Mouse (Mus musculus) liver, embryonic 12.5 days (tissue): ENCODE measurements around the gene C87436. TPM values are rescaled to one million over a fixed set of nuclear protein-coding genes. Genes with fewer than 3 reads are reported as not detected.

ENCODE experiments used
- ATAC-seq: fragments of 200-750 bp; cut with Nextera tagmentation; 2 replicates; pipeline ENCODE4 v1.8.0; 2017; ENCODE audit warnings: moderate number of reproducible peaks, mild to moderate bottlenecking, moderate library complexity
- H3K27ac ChIP-seq: fragments of 300-500 bp; sonication (generic); 2 replicates; pipeline ENCODE4 v1.5.1; 2016; ENCODE audit warnings: mild to moderate bottlenecking
- H3K27me3 ChIP-seq: fragments of 300-500 bp; sonication (generic); replicated peaks from 2 replicates; pipeline ENCODE4 v1.6.1; 2016; ENCODE audit warnings: mild to moderate bottlenecking, moderate library complexity
- H3K36me3 ChIP-seq: fragments of 300-500 bp; sonication (generic); 2 replicates; pipeline ENCODE4 v1.6.1; 2016; ENCODE audit warnings: mild to moderate bottlenecking, moderate library complexity
- H3K4me1 ChIP-seq: fragments of 300-500 bp; sonication (generic); 2 replicates; pipeline ENCODE4 v1.6.1; 2016
- H3K4me2 ChIP-seq: fragments of 300-500 bp; sonication (generic); 2 replicates; pipeline ENCODE4 v1.6.1; 2016; ENCODE audit warnings: mild to moderate bottlenecking, moderate library complexity
- H3K4me3 ChIP-seq: fragments of 300-500 bp; sonication (generic); 2 replicates; pipeline ENCODE4 v1.5.1; 2016; ENCODE audit warnings: mild to moderate bottlenecking, moderate library complexity
- H3K9ac ChIP-seq: fragments of 300-500 bp; sonication (generic); 2 replicates; pipeline ENCODE4 v1.6.1; 2016; ENCODE audit warnings: mild to moderate bottlenecking, moderate library complexity
- H3K9me3 ChIP-seq: fragments of 300-500 bp; sonication (generic); replicated peaks from 2 replicates; pipeline ENCODE4 v1.6.1; 2016; ENCODE audit warnings: mild to moderate bottlenecking, moderate library complexity
- WGBS: fragments of 180-500 bp; shearing (Covaris S2); methylation state at CpG from one replicate; pipeline ENCODE4 v1.1.7; 2016; ENCODE audit not compliant: insufficient replicate concordance; 5-methylcytosine and 5-hydroxymethylcytosine counted together
- polyA plus RNA-seq: library from polyadenylated mRNA; unstranded; fragments of >200 nt; fragmentation: Nextera tagmentation; extraction: Ambion mirVana; gene quantifications from 2 replicates; pipeline ENCODE4 v1.2.1, GENCODE M21; 2016

C87436 gene
- polyA plus RNA-seq, 1 experiment from 2014 or later, result 18.8 TPM

GRCm38 (mm10) chr6:86400972-86401371 is 37.2 kb upstream of the C87436 start:
- H3K9ac ChIP-seq, result no peak overlapping the region; the same call in 1 of the 2 replicates
- H3K4me2 ChIP-seq, result peak overlapping the region; percentile 57
- ATAC-seq, result 0 out of 2 replicates have a peak, but pooled peaks have one; percentile 33
- H3K27me3 ChIP-seq, result peaks cover 5% of the 10 kb centered on the region; the same call in 1 of the 2 replicates
- no peaks in the 10 kb centered on the region for H3K36me3 ChIP-seq
- H3K4me1 ChIP-seq, result peaks cover 52% of the 10 kb centered on the region
- no peak overlapping the region for H3K27ac ChIP-seq
- H3K4me3 ChIP-seq, result peak overlapping the region; percentile 33
- H3K9me3 ChIP-seq, result no peaks in the 10 kb centered on the region
- WGBS, result 6% methylated on average over 9 of the region's 9 CpGs

- peaks cover 16% of the 10 kb centered on the region for H3K36me3 ChIP-seq
- peak overlapping the region; percentile 80 for H3K4me2 ChIP-seq
- peaks cover 43% of the 10 kb centered on the region for H3K4me1 ChIP-seq
- 26% methylated on average over 12 of the region's 12 CpGs for WGBS
- peaks cover 3% of the 10 kb centered on the region; the same call in 1 of the 2 replicates for H3K27me3 ChIP-seq
- peak overlapping the region; percentile 98 for H3K4me3 ChIP-seq
- H3K27ac ChIP-seq, result no peak overlapping the region
- no peaks in the 10 kb centered on the region for H3K9me3 ChIP-seq
- ATAC-seq, result no peak
- H3K9ac ChIP-seq, result peak overlapping the region; percentile 96
Observed at GRCm38 (mm10) chr6:86402681-86403607, 35.2 kb upstream of the C87436 start.

DNA sequence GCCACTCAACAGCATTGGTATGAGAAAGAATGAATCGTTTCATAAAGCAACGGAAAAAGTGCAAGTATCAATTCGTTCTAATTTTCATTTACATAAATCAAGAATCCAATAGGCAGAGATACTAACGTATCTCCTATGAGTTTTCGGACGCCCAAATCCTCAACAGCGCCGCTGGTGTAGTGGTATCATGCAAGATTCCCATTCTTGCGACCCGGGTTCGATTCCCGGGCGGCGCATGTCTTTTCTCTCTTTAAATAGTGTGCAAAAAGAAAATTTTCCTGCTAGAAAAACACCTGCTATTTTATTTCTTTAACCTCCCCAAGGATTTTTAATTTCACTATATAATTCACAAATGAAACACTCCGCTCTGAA is 34.5 kb upstream of the C87436 start:
- Histone ChIP-seq H3K4me2 (peak overlapping the region; percentile 80), H3K36me3 (peaks cover 21% of the 10 kb centered on the region), H3K4me1 (peaks cover 41% of the 10 kb centered on the region), H3K27me3 (no peaks in the 10 kb centered on the region), H3K9ac (peak overlapping the region; percentile 96), H3K27ac (peak overlapping the region; percentile 96), H3K4me3 (peak overlapping the region; percentile 98), H3K9me3 (no peaks in the 10 kb centered on the region)
- WGBS, result under 1% methylated on average over 15 of the region's 15 CpGs
- peak; percentile 73 for ATAC-seq

GRCm38 (mm10) chr6:86404100-86404861 is 33.9 kb upstream of the C87436 start, which contains the start of gene Tia1:
TSS of gene Tia1 (plus strand) at chr6:86404219.
- no peaks in the 10 kb centered on the region for H3K27me3 ChIP-seq
- peaks cover 41% of the 10 kb centered on the region for H3K4me1 ChIP-seq
- H3K9me3 ChIP-seq, result no peaks in the 10 kb centered on the region
- ATAC-seq, result peak; percentile 95
- peak within 1 kb of the TSS; percentile 80 for H3K4me2 ChIP-seq
- WGBS, result under 1% methylated on average over 62 of the region's 62 CpGs
- peak within 1 kb of the TSS; percentile 96 for H3K27ac ChIP-seq
- peak within 1 kb of the TSS; percentile 98 for H3K4me3 ChIP-seq
- peak within 1 kb of the TSS; percentile 96 for H3K9ac ChIP-seq
- H3K36me3 ChIP-seq, result peaks cover 25% of the 10 kb centered on the region

GRCm38 (mm10) chr6:86404996-86405395 is 33.2 kb upstream of the C87436 start:
- WGBS, result under 1% methylated on average over 11 of the region's 11 CpGs
- Histone ChIP-seq H3K9me3 (no peaks in the 10 kb centered on the region), H3K27me3 (no peaks in the 10 kb centered on the region), H3K9ac (peak overlapping the region; percentile 96), H3K4me3 (peak overlapping the region; percentile 98), H3K4me1 (peaks cover 41% of the 10 kb centered on the region), H3K4me2 (peak overlapping the region; percentile 80), H3K27ac (peak overlapping the region; percentile 96), H3K36me3 (peaks cover 25% of the 10 kb centered on the region)
- no peak for ATAC-seq

DNA sequence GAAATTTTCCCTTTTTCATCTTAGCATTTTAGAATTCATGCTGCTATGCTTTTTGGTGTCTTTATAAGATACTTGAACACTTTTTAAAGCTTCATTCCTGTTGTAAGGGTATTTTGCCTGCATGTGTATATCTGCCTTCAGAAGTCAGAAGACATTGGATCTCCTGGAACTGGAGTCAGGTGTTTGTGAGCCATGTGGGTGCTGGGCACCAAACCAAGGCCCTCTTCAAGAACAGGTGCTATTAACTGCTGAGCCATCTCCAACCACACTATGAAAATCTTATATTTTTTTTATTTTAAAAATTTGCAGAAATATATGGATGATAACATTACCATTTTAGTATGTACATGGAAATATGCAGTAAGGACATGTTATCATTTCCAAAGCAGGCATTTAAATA is 31.9 kb upstream of the C87436 start:
- ATAC-seq, result no peak

DNA sequence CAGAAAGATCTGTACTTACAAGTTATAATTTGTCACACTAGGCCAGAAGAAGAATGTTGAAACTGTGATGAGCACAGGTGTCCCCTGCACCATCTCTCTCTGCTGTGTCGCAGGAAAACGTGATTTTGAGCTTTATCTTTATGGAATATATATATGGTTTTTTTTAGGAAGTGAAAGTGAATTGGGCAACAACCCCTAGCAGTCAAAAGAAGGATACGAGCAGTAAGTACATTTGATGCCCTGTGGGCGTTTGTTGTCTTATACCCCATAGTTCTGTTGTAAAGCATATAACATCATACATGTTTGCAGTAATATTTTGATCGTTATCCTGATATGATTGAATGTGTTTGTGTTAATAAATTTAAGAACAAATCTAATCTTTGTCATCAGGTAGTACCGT is 19.5 kb upstream of the C87436 start:
- H3K27ac ChIP-seq, result no peak overlapping the region
- no peaks in the 10 kb centered on the region for H3K9me3 ChIP-seq
- no peaks in the 10 kb centered on the region for H3K4me1 ChIP-seq
- no peak overlapping the region for H3K4me2 ChIP-seq
- H3K27me3 ChIP-seq, result no peaks in the 10 kb centered on the region
- 72% methylated on average over 6 of the region's 6 CpGs for WGBS
- no peak for ATAC-seq
- H3K9ac ChIP-seq, result no peak overlapping the region
- H3K36me3 ChIP-seq, result peaks cover 79% of the 10 kb centered on the region
- H3K4me3 ChIP-seq, result no peak overlapping the region

More for the DNA sequence above, 31.9 kb upstream of the C87436 start:
- no peaks in the 10 kb centered on the region for H3K9me3 ChIP-seq
- H3K4me1 ChIP-seq, result peaks cover 36% of the 10 kb centered on the region
- H3K4me2 ChIP-seq, result 0 out of 2 replicates have a peak overlapping the region, but pooled peaks have one; percentile 27
- H3K27me3 ChIP-seq, result no peaks in the 10 kb centered on the region
- H3K36me3 ChIP-seq, result peaks cover 25% of the 10 kb centered on the region
- H3K9ac ChIP-seq, result no peak overlapping the region
- no peak overlapping the region for H3K4me3 ChIP-seq
- H3K27ac ChIP-seq, result no peak overlapping the region

DNA sequence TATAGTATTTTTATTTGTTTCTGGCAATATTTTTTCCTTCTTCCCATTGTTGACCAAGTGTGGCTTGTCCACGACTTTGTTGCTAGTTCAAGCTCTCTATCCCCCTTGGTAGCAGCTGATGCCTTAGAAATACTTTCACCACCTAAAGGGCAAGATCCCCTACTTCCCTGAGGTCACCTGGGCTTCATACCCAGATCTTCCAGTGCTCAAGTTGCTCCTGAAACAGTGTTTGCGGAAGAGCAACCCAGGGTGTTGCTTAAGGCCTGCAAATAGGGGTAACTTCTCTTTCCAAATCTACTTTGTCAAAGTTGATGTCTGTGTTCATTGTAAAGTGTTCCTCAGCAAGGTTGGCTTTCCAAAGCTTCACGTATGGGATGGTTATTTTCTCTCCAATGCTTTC is 18.9 kb upstream of the C87436 start:
- Histone ChIP-seq H3K27ac (no peak overlapping the region), H3K4me3 (no peak overlapping the region), H3K27me3 (no peaks in the 10 kb centered on the region), H3K9me3 (no peaks in the 10 kb centered on the region), H3K4me2 (no peak overlapping the region), H3K36me3 (peaks cover 77% of the 10 kb centered on the region), H3K4me1 (no peaks in the 10 kb centered on the region), H3K9ac (no peak overlapping the region)
- WGBS, result 84% methylated on average over 3 of the region's 3 CpGs
- ATAC-seq, result no peak

DNA sequence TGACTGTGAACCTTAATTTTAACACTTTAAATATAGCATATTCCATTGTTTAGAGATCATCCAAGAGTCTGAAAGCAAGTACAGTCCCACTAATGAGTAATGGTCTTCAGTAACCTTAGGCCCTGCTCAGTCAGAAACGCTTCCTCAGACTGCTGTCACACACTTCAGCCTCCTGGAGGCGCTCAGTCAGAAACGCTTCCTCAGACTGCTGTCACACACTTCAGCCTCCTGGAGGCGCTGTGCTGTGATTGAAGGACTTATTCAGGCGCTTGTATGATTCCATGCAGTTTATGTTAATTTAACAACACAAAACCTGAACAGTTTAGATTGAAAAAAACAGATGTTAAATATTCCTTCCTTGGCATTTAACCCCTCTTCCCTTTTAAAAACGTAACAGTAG is 17.7 kb upstream of the C87436 start:
- no peak overlapping the region for H3K4me2 ChIP-seq
- no peaks in the 10 kb centered on the region for H3K9me3 ChIP-seq
- no peak overlapping the region for H3K9ac ChIP-seq
- peaks cover 79% of the 10 kb centered on the region for H3K36me3 ChIP-seq
- H3K27ac ChIP-seq, result no peak overlapping the region
- H3K4me1 ChIP-seq, result no peaks in the 10 kb centered on the region
- no peak for ATAC-seq
- WGBS, result 78% methylated on average over 6 of the region's 6 CpGs
- no peaks in the 10 kb centered on the region for H3K27me3 ChIP-seq
- H3K4me3 ChIP-seq, result no peak overlapping the region

- H3K9ac ChIP-seq, result no peak within 1 kb of the TSS
- H3K4me2 ChIP-seq, result no peak within 1 kb of the TSS
- H3K36me3 ChIP-seq, result peaks cover 77% of the 10 kb centered on the region
- H3K27me3 ChIP-seq, result no peaks in the 10 kb centered on the region
- no peaks in the 10 kb centered on the region for H3K4me1 ChIP-seq
- H3K27ac ChIP-seq, result no peak within 1 kb of the TSS
- no peaks in the 10 kb centered on the region for H3K9me3 ChIP-seq
- WGBS, result 81% methylated on average over 1 of the region's 1 CpGs
- no peak for ATAC-seq
- no peak within 1 kb of the TSS for H3K4me3 ChIP-seq
Observed at GRCm38 (mm10) chr6:86426358-86426757, 11.8 kb upstream of the C87436 start, which contains the start of gene Gm44790. TSS of gene Gm44790 (plus strand) at chr6:86426658.

DNA sequence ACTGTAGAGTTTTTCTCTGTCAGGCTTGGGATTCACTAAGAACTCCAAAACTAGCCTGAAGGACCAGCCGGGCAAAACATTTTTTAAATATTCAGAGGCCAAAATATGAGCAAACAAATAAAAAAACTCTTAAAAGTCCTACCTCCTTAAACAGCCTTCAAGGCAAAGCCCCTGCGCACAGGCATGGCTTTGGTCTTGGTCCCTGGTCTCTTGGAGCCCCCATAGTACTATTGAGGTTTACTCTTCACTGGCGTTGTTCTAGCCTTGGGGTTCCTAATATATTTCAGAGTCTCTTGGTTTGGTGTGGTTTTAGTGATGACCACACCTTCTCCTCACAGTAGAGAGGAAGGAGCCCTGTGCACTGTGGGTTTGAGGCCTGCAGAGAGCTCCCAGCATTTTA is 6.6 kb upstream of the C87436 start:
- H3K4me1 ChIP-seq, result no peaks in the 10 kb centered on the region
- no peak for ATAC-seq
- 77% methylated on average over 3 of the region's 3 CpGs for WGBS
- H3K4me2 ChIP-seq, result no peak overlapping the region
- H3K27me3 ChIP-seq, result no peaks in the 10 kb centered on the region
- no peak overlapping the region for H3K4me3 ChIP-seq
- no peak overlapping the region for H3K27ac ChIP-seq
- peaks cover 81% of the 10 kb centered on the region for H3K36me3 ChIP-seq
- H3K9ac ChIP-seq, result no peak overlapping the region
- no peaks in the 10 kb centered on the region for H3K9me3 ChIP-seq

DNA sequence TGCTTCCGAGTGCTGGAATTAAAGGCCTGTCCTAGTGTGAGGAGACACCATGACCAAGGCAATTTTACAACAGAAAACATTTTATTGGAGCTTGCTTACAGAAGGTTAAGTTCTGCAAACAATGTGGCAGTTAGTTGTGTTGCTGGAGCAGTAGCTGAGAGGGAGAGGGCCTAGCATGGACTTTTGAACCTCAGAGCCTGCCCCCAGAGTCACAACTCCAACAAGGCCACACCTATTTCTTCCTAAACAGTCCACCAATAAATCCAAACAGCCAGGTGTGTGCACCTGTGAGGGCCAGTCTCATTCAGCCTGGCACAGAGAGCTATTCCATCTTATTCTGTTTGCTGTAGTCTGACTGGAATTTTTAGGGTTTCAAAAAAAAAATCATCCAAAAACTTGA is 4.5 kb upstream of the C87436 start:
- WGBS, result 83% methylated on average over 1 of the region's 1 CpGs

More for the DNA sequence above, 4.5 kb upstream of the C87436 start:
- Histone ChIP-seq H3K27ac (no peak overlapping the region), H3K4me3 (no peak overlapping the region), H3K4me2 (no peak overlapping the region), H3K36me3 (peaks cover 60% of the 10 kb centered on the region), H3K9ac (no peak overlapping the region), H3K27me3 (no peaks in the 10 kb centered on the region), H3K4me1 (peaks cover 4% of the 10 kb centered on the region; the same call in 1 of the 2 replicates), H3K9me3 (no peaks in the 10 kb centered on the region)
- no peak for ATAC-seq
